Mouse (Mus musculus) heart, postnatal 0 days (tissue): ENCODE results near the gene Nav2.

Experiments used
- CTCF ChIP-seq: IDR thresholded peaks from 2 replicates; pipeline ENCODE4 v1.5.1; 2016; ENCODE audit warnings: antibody characterized with exemption, control low read depth, low read depth
- EP300 ChIP-seq: IDR thresholded peaks from 2 replicates; pipeline ENCODE4 v1.6.1; 2016; ENCODE audit warnings: antibody characterized with exemption, low read depth

- TF ChIP-seq CTCF (no peak), EP300 (no peak)
Measured at GRCm38 (mm10) chr7:49436492-49436891, 528.0 kb downstream of the Nav2 start.
